Mouse (Mus musculus) CH12.LX (cell line): ENCODE results near the gene Nhsl2. TPM values are rescaled to one million over a fixed set of nuclear protein-coding genes. Genes with fewer than 3 reads are reported as not detected.

Experiments used
- DNase-seq: peaks from one replicate; pipeline ENCODE4 v3.0.0-alpha.2; 2013; ENCODE audit errors: extremely low read depth
- H3K27ac ChIP-seq: 2 replicates; pipeline ENCODE4 v1.5.1; 2012; ENCODE audit warnings: low read depth, mild to moderate bottlenecking, control low read depth, moderate library complexity; ENCODE audit not compliant: insufficient read depth
- H3K27me3 ChIP-seq: replicated peaks from 2 replicates; pipeline ENCODE3; 2012; ENCODE audit warnings: inconsistent platforms
- H3K36me3 ChIP-seq, 2 experiments: replicated peaks in 1 of 2; 2 replicates each; pipeline versions ENCODE3 to v1.6.1; 2012; ENCODE audit warnings: inconsistent platforms in 1 of 2, low read length in 1 of 2, mild to moderate bottlenecking in 1 of 2, mixed read lengths in 1 of 2, moderate library complexity in 1 of 2; ENCODE audit not compliant: control insufficient read depth in 1 of 2, insufficient read depth in 1 of 2
- H3K4me1 ChIP-seq, 2 experiments: 2 replicates each; pipeline ENCODE4 v1.6.1; 2012; ENCODE audit warnings: inconsistent platforms in 1 of 2, moderate library complexity in 1 of 2; ENCODE audit not compliant: insufficient read depth in 2 of 2, control insufficient read depth in 1 of 2
- H3K4me2 ChIP-seq: 2 replicates; pipeline ENCODE4 v1.6.1; 2012; ENCODE audit warnings: low read depth, mild to moderate bottlenecking, control low read depth; ENCODE audit not compliant: poor library complexity, insufficient read depth, severe bottlenecking
- H3K4me3 ChIP-seq, 3 experiments: fragments of 150-350 bp in 1 of 3; sonication (generic) in 1 of 3; replicated peaks in 1 of 3; 2 replicates each; pipeline versions ENCODE3 to v1.5.1; 2011 to 2012; ENCODE audit warnings: low read depth in 2 of 3, low read length in 2 of 3, mild to moderate bottlenecking in 2 of 3, moderate library complexity in 2 of 3, control low read depth in 1 of 3, improper control_type of control experiment in 1 of 3, inconsistent platforms in 1 of 3, mixed read lengths in 1 of 3; ENCODE audit not compliant: poor library complexity in 1 of 3
- H3K79me2 ChIP-seq: replicated peaks from 2 replicates; pipeline ENCODE4 v1.6.1; 2012; ENCODE audit warnings: mild to moderate bottlenecking, moderate library complexity; ENCODE audit not compliant: control insufficient read depth, poor library complexity, insufficient read depth, severe bottlenecking; ENCODE audit errors: extremely low read depth
- H3K9ac ChIP-seq: 2 replicates; pipeline ENCODE4 v1.6.1; 2012; ENCODE audit warnings: low read depth, mild to moderate bottlenecking, control low read depth, moderate library complexity; ENCODE audit not compliant: insufficient read depth
- H3K9me3 ChIP-seq: replicated peaks from 2 replicates; pipeline ENCODE3; 2012; ENCODE audit warnings: low read length, inconsistent platforms, mixed read lengths
- BHLHE40 ChIP-seq: IDR thresholded peaks from 2 replicates; pipeline ENCODE4 v1.6.1; 2011; ENCODE audit warnings: mild to moderate bottlenecking, low read depth, low read length, improper control_type of control experiment
- CTCF ChIP-seq, 2 experiments: IDR thresholded peaks in 1 of 2; conservative IDR thresholded peaks in 1 of 2; 2 replicates each; pipeline ENCODE4 v1.5.1; 2011 to 2012; ENCODE audit warnings: low read depth in 2 of 2, low read length in 2 of 2, improper control_type of control experiment in 1 of 2, inconsistent platforms in 1 of 2, mild to moderate bottlenecking in 1 of 2, moderate library complexity in 1 of 2
- ELF1 ChIP-seq: IDR thresholded peaks from 2 replicates; pipeline ENCODE4 v1.6.1; 2014; ENCODE audit warnings: low read depth, mild to moderate bottlenecking, inconsistent platforms, low read length, improper control_type of control experiment
- ETS1 ChIP-seq: conservative IDR thresholded peaks from 2 replicates; pipeline ENCODE4 v1.6.1; 2012; ENCODE audit warnings: low read depth, mild to moderate bottlenecking, inconsistent platforms, low read length, improper control_type of control experiment, moderate library complexity
- GABPA ChIP-seq: IDR thresholded peaks from 2 replicates; pipeline ENCODE4 v1.6.1; 2012; ENCODE audit warnings: low read depth, low read length, improper control_type of control experiment, inconsistent platforms; ENCODE audit not compliant: insufficient replicate concordance
- HCFC1 ChIP-seq: IDR thresholded peaks from 2 replicates; pipeline ENCODE4 v1.6.1; 2012; ENCODE audit warnings: low read depth, mild to moderate bottlenecking, inconsistent platforms, low read length, improper control_type of control experiment
- IRF4 ChIP-seq: IDR thresholded peaks from 2 replicates; pipeline ENCODE4 v1.6.1; 2014; ENCODE audit warnings: low read depth, mild to moderate bottlenecking, inconsistent platforms, low read length, improper control_type of control experiment
- JUN ChIP-seq: IDR thresholded peaks from 2 replicates; pipeline ENCODE4 v1.6.1; 2011; ENCODE audit warnings: low read depth, mild to moderate bottlenecking, low read length, improper control_type of control experiment, moderate library complexity; ENCODE audit not compliant: insufficient read depth
- MAZ ChIP-seq: IDR thresholded peaks from 2 replicates; pipeline ENCODE4 v1.6.1; 2012; ENCODE audit warnings: low read depth, mild to moderate bottlenecking, inconsistent platforms, low read length, improper control_type of control experiment, moderate library complexity
- MXI1 ChIP-seq: IDR thresholded peaks from 2 replicates; pipeline ENCODE4 v1.6.1; 2011; ENCODE audit warnings: mild to moderate bottlenecking, low read depth, low read length, improper control_type of control experiment
- MYC ChIP-seq: IDR thresholded peaks from 2 replicates; pipeline ENCODE4 v1.6.1; 2011; ENCODE audit warnings: low read depth, mild to moderate bottlenecking, improper control_type of control experiment, low read length
- NELFE ChIP-seq: IDR thresholded peaks from 2 replicates; pipeline ENCODE4 v1.6.1; 2011; ENCODE audit warnings: low read depth, low read length, improper control_type of control experiment
- NRF1 ChIP-seq: IDR thresholded peaks from 2 replicates; pipeline ENCODE4 v1.6.1; 2014; ENCODE audit warnings: low read depth, mild to moderate bottlenecking, inconsistent platforms, low read length, improper control_type of control experiment, moderate library complexity
- PAX5 ChIP-seq: IDR thresholded peaks from 2 replicates; pipeline ENCODE4 v1.6.1; 2012; ENCODE audit warnings: low read length, inconsistent platforms, mixed read lengths
- POLR2AphosphoS2 ChIP-seq: IDR thresholded peaks from 2 replicates; pipeline ENCODE4 v1.6.1; 2011; ENCODE audit warnings: low read depth, low read length, improper control_type of control experiment
- RAD21 ChIP-seq: IDR thresholded peaks from 2 replicates; pipeline ENCODE4 v1.6.1; 2011; ENCODE audit warnings: low read depth, mild to moderate bottlenecking, low read length, improper control_type of control experiment, moderate library complexity
- SIN3A ChIP-seq: IDR thresholded peaks from 2 replicates; pipeline ENCODE4 v1.6.1; 2012; ENCODE audit warnings: low read length, improper control_type of control experiment, inconsistent platforms
- SMC3 ChIP-seq: IDR thresholded peaks from 2 replicates; pipeline ENCODE4 v1.6.1; 2011; ENCODE audit warnings: low read depth, low read length, improper control_type of control experiment
- TBP ChIP-seq: conservative IDR thresholded peaks from 2 replicates; pipeline ENCODE4 v1.6.1; 2011; ENCODE audit warnings: low read depth, low read length, improper control_type of control experiment
- TCF12 ChIP-seq: IDR thresholded peaks from 2 replicates; pipeline ENCODE4 v1.6.1; 2014; ENCODE audit warnings: low read depth, mild to moderate bottlenecking, inconsistent platforms, low read length, improper control_type of control experiment
- USF2 ChIP-seq: conservative IDR thresholded peaks from 2 replicates; pipeline ENCODE4 v1.6.1; 2011; ENCODE audit warnings: low read depth, low read length, improper control_type of control experiment
- ZC3H11A ChIP-seq: IDR thresholded peaks from 2 replicates; pipeline ENCODE4 v1.6.1; 2012; ENCODE audit warnings: low read depth, mild to moderate bottlenecking, inconsistent platforms, low read length, improper control_type of control experiment
- ZKSCAN1 ChIP-seq: IDR thresholded peaks from 2 replicates; pipeline ENCODE4 v1.6.1; 2012; ENCODE audit warnings: low read depth, inconsistent platforms, low read length, improper control_type of control experiment, borderline replicate concordance
- dilution Hi-C: fragments of 300-500 bp; cut with MboI; formaldehyde crosslinking; loops from 2 replicates; pipeline ENCODE4 v1.14.3; 2020; ENCODE audit warnings: low sequenced_read_pairs; ENCODE audit not compliant: extremely low pct_unique_long_range_greater_than_20kb, extremely low pct_ligation_motif_present
- in situ Hi-C: fragments of 300-500 bp; cut with MboI; formaldehyde crosslinking; loops from 3 replicates; pipeline ENCODE4 v1.14.3; 2019; ENCODE audit warnings: low sequenced_read_pairs, low pct_ligation_motif_present, low pct_unique_long_range_greater_than_20kb, mixed read lengths
- polyA plus RNA-seq: library from polyadenylated mRNA; unstranded; fragments of >175 nt; gene quantifications from 2 replicates; pipeline ENCODE4 v1.2.1, GENCODE M21; 2012; ENCODE audit warnings: low read depth; ENCODE audit not compliant: insufficient read length
- total RNA-seq, 2 experiments: library from RNA; depleted of rRNA; stranded (reverse); fragments of 300-350 nt in 1 of 2; fragments of >200 nt in 1 of 2; gene quantifications; 2 replicates each; pipeline ENCODE4 v1.2.3; 2012 to 2014

The Nhsl2 gene
- total and polyA plus RNA-seq, 3 experiments: 0.10 to 0.17 TPM; not detected in 1

DNA sequence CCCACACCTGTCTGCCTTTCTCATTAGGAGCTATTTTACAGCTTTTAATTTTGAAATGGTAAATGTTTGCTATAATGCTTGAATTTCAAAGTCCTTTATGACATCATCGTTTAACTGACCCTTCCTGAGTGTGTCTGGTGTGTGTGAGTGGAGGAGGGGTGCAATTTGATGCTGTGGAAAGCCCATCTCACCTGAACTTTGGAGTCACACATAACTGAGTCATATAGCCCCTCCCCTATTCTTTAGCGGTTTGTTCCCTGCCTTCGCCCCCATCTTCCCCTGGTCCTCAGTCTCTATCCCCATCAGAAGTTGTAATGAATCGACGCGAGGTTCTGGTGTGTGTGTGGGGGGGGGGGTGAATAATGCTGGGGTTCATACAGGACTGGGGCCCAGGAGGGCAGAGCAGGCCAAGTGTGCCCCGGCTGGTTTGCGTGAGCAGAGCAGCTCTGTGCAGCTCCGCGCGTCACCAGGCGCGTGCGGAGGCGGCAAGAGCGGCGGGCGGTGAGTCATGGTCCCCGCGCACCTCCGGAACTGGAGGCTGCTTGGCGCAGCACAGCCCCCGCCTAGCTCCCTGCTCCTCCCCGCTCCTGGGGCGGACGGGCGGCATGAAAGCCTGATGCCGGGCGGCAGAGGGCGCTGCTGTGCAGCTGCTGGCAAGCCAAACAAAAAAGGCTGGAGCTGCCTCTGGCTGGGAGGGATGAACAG is 104.8 kb downstream of the Nhsl2 start:
- DNase-seq: peak; percentile 77
- H3K4me3 ChIP-seq: peak overlapping the region in 1 of 3 experiments; percentile 17
- TF ChIP-seq POLR2AphosphoS2 (no peak), JUN (no peak), ELF1 (peak; percentile 45; the same call in 1 of the 2 replicates), BHLHE40 (peak; percentile 62), HCFC1 (no peak), SMC3 (peak; percentile 53), RAD21 (peak; percentile 49), NRF1 (peak; percentile 57; the same call in 1 of the 2 replicates), TBP (no peak), CTCF (conservative IDR thresholded peaks at IDR 0.05 in 1 of 2, IDR thresholded peaks at IDR 0.05 in 1 of 2; ENCODE audit: low read depth in 2 of 2, low read length in 2 of 2) (peak in 1 of 2 experiments; percentile 73; a peak in 2 of 4 replicates), MAZ (0 out of 2 replicates have a peak, but pooled peaks have one; percentile 46)
- TF ChIP-seq, all 38 proteins: peak for 7
- no peaks in the 10 kb centered on the region for H3K4me1 ChIP-seq
- no peak overlapping the region for H3K27ac ChIP-seq
- dilution Hi-C loops (no loop called here), in situ Hi-C loops (loop anchor here (25.0 kb wide), 1 partner anchor 108 kb away; the partner anchor contains the start of gene Rtl5)
- H3K27me3 ChIP-seq: no peaks in the 10 kb centered on the region
- no peaks in the 10 kb centered on the region for H3K9me3 ChIP-seq
- H3K9ac ChIP-seq: no peak overlapping the region
- H3K36me3 ChIP-seq: no peaks in the 10 kb centered on the region
- no peaks in the 10 kb centered on the region for H3K79me2 ChIP-seq
- H3K4me2 ChIP-seq: peak overlapping the region; percentile 63; the same call in 1 of the 2 replicates

- Histone ChIP-seq H3K79me2 (no peaks in the 10 kb centered on the region), H3K27ac (no peak overlapping the region), H3K9ac (no peak overlapping the region), H3K4me2 (peak overlapping the region; percentile 46; the same call in 1 of the 2 replicates), H3K9me3 (no peaks in the 10 kb centered on the region), H3K27me3 (no peaks in the 10 kb centered on the region), H3K4me3 (no peak overlapping the region), H3K36me3 (no peaks in the 10 kb centered on the region), H3K4me1 (no peaks in the 10 kb centered on the region)
- no peak for DNase-seq
- dilution Hi-C loops: no loop called here
- in situ Hi-C loops: loop anchor here (25.0 kb wide), 1 partner anchor 108 kb away; the partner anchor contains the start of gene Rtl5
- TF ChIP-seq PAX5 (no peak), MAZ (no peak)
Observed at GRCm38 (mm10) chrX:101954492-101954851, 105.3 kb downstream of the Nhsl2 start.

- Histone ChIP-seq H3K36me3 (no peaks in the 10 kb centered on the region), H3K4me3 (no peak overlapping the region), H3K4me2 (peak overlapping the region; percentile 38; the same call in 1 of the 2 replicates), H3K27me3 (no peaks in the 10 kb centered on the region), H3K9ac (no peak overlapping the region), H3K4me1 (no peaks in the 10 kb centered on the region), H3K9me3 (no peaks in the 10 kb centered on the region), H3K27ac (no peak overlapping the region), H3K79me2 (no peaks in the 10 kb centered on the region)
- dilution Hi-C loops: no loop called here
- in situ Hi-C loops: loop anchor here (25.0 kb wide), 1 partner anchor 100 kb away; the partner anchor contains the start of gene Rtl5
- no peak for DNase-seq
- TF ChIP-seq GABPA (no peak), ETS1 (no peak), SIN3A (no peak), BHLHE40 (no peak), NELFE (no peak), PAX5 (no peak), USF2 (no peak), MXI1 (no peak), ZKSCAN1 (no peak), SMC3 (no peak), IRF4 (no peak), TCF12 (no peak), ZC3H11A (no peak), MYC (no peak), HCFC1 (no peak), NRF1 (no peak)
Observed at GRCm38 (mm10) chrX:101961848-101962247, 112.7 kb downstream of the Nhsl2 start.
